Mouse (Mus musculus) heart, embryonic 11.5 days (tissue): Measurements from ENCODE around the gene Mbnl1. TPM values are rescaled to one million over a fixed set of nuclear protein-coding genes. Genes with fewer than 3 reads are reported as not detected.
"Not testable (repeated sequence)": the region's sequence is repeated elsewhere in the genome, so short reads cannot be mapped to it uniquely, and the experiment has no call there.

Source experiments
- ATAC-seq: fragments of 200-750 bp; cut with Nextera tagmentation; replicated peaks from 2 replicates; pipeline ENCODE4 v1.8.0; 2017; ENCODE audit warnings: moderate library complexity; ENCODE audit not compliant: insufficient number of reproducible peaks, low FRiP score, low TSS enrichment
- H3K27ac ChIP-seq: fragments of 300-500 bp; sonication (generic); 2 replicates; pipeline ENCODE4 v1.5.1; 2014; ENCODE audit warnings: mild to moderate bottlenecking, low read depth, low read length
- H3K27me3 ChIP-seq: fragments of 300-500 bp; sonication (generic); 2 replicates; pipeline ENCODE4 v1.6.1; 2014; ENCODE audit warnings: mild to moderate bottlenecking, low read length, mixed read lengths; ENCODE audit not compliant: control insufficient read depth, insufficient read depth
- H3K36me3 ChIP-seq: fragments of 300-500 bp; sonication (generic); 2 replicates; pipeline ENCODE4 v1.6.1; 2014; ENCODE audit warnings: mild to moderate bottlenecking, low read length, moderate library complexity, mixed read lengths; ENCODE audit not compliant: control insufficient read depth, insufficient read depth
- H3K4me1 ChIP-seq: fragments of 300-500 bp; sonication (generic); 2 replicates; pipeline ENCODE4 v1.6.1; 2014; ENCODE audit warnings: low read length; ENCODE audit not compliant: control insufficient read depth, insufficient read depth
- H3K4me2 ChIP-seq: fragments of 300-500 bp; sonication (generic); 2 replicates; pipeline ENCODE4 v1.6.1; 2014; ENCODE audit warnings: mild to moderate bottlenecking, moderate library complexity
- H3K4me3 ChIP-seq: fragments of 300-500 bp; sonication (generic); 2 replicates; pipeline ENCODE4 v1.5.1; 2014; ENCODE audit warnings: low read depth, low read length
- H3K9ac ChIP-seq: fragments of 300-500 bp; sonication (generic); 2 replicates; pipeline ENCODE4 v1.6.1; 2014; ENCODE audit warnings: mild to moderate bottlenecking, low read depth, low read length, moderate library complexity
- H3K9me3 ChIP-seq: fragments of 300-500 bp; sonication (generic); replicated peaks from 2 replicates; pipeline ENCODE4 v1.6.1; 2016; ENCODE audit warnings: low read length; ENCODE audit not compliant: control insufficient read depth
- WGBS: fragments of 180-500 bp; shearing (Covaris S2); extraction: QIAGEN DNeasy Blood & Tissue Kit; methylation state at CpG from one replicate; pipeline ENCODE4 v1.1.7; 2014; ENCODE audit not compliant: insufficient replicate concordance; 5-methylcytosine and 5-hydroxymethylcytosine counted together
- polyA plus RNA-seq: library from polyadenylated mRNA; unstranded; fragments of >200 nt; fragmentation: Nextera tagmentation; extraction: Ambion mirVana; gene quantifications from 2 replicates; pipeline ENCODE4 v1.2.1, GENCODE M21; 2014

Mbnl1 gene
- polyA plus RNA-seq, 1 experiment from 2014 or later = 101 TPM

- not testable (repeated sequence) for H3K9ac ChIP-seq, H3K4me3 ChIP-seq, H3K27ac ChIP-seq, H3K4me1 ChIP-seq, H3K9me3 ChIP-seq, H3K27me3 ChIP-seq, H3K36me3 ChIP-seq, H3K4me2 ChIP-seq
- 0 out of 2 replicates have a peak, but pooled peaks have one; percentile 31 for ATAC-seq
- WGBS = 63% methylated on average over 2 of the region's 3 CpGs
Observed at GRCm38 (mm10) chr3:60469170-60469805, 3.3 kb upstream of the Mbnl1 start.

GRCm38 (mm10) chr3:60472011-60472680 lies 484 bp upstream of the Mbnl1 start:
- H3K27me3 ChIP-seq = no peaks in the 10 kb centered on the region
- H3K4me1 ChIP-seq = no peaks in the 10 kb centered on the region
- H3K4me3 ChIP-seq = no peak overlapping the region
- no peak overlapping the region for H3K27ac ChIP-seq
- H3K36me3 ChIP-seq = no peaks in the 10 kb centered on the region
- H3K4me2 ChIP-seq = no peak overlapping the region
- WGBS = 77% methylated on average over 2 of the region's 2 CpGs
- ATAC-seq = no peak
- H3K9ac ChIP-seq = no peak overlapping the region
- no peaks in the 10 kb centered on the region for H3K9me3 ChIP-seq

GRCm38 (mm10) chr3:60473861-60474653 lies 1.4 kb downstream of the Mbnl1 start:
- no peak overlapping the region for H3K4me3 ChIP-seq
- no peaks in the 10 kb centered on the region for H3K36me3 ChIP-seq
- no peak for ATAC-seq
- no peaks in the 10 kb centered on the region for H3K4me1 ChIP-seq
- H3K9me3 ChIP-seq = no peaks in the 10 kb centered on the region
- no peak overlapping the region for H3K9ac ChIP-seq
- no peak overlapping the region for H3K27ac ChIP-seq
- WGBS = 86% methylated on average over 11 of the region's 11 CpGs
- H3K4me2 ChIP-seq = no peak overlapping the region
- no peaks in the 10 kb centered on the region for H3K27me3 ChIP-seq

- ATAC-seq = no peak
- WGBS = 93% methylated on average over 3 of the region's 3 CpGs
- no peak overlapping the region for H3K9ac ChIP-seq
Observed at GRCm38 (mm10) chr3:60474654-60474972, 2.0 kb downstream of the Mbnl1 start.

GRCm38 (mm10) chr3:60475055-60475454 lies 2.4 kb downstream of the Mbnl1 start:
- Histone ChIP-seq H3K27me3 (no peaks in the 10 kb centered on the region), H3K27ac (no peak overlapping the region), H3K4me3 (no peak overlapping the region), H3K36me3 (no peaks in the 10 kb centered on the region), H3K4me1 (no peaks in the 10 kb centered on the region), H3K9ac (no peak overlapping the region), H3K9me3 (no peaks in the 10 kb centered on the region), H3K4me2 (no peak overlapping the region)
- no peak for ATAC-seq
- WGBS = 87% methylated on average over 2 of the region's 2 CpGs

More at GRCm38 (mm10) chr3:60474654-60474972, 2.0 kb downstream of the Mbnl1 start:
- H3K9me3 ChIP-seq = no peaks in the 10 kb centered on the region
- no peak overlapping the region for H3K27ac ChIP-seq
- H3K36me3 ChIP-seq = no peaks in the 10 kb centered on the region
- H3K4me1 ChIP-seq = no peaks in the 10 kb centered on the region
- H3K4me3 ChIP-seq = no peak overlapping the region
- H3K4me2 ChIP-seq = no peak overlapping the region
- H3K27me3 ChIP-seq = no peaks in the 10 kb centered on the region

- H3K4me1 ChIP-seq = no peaks in the 10 kb centered on the region
- WGBS = 87% methylated on average over 6 of the region's 6 CpGs
- no peak for ATAC-seq
- H3K9ac ChIP-seq = no peak overlapping the region
- H3K36me3 ChIP-seq = no peaks in the 10 kb centered on the region
- no peaks in the 10 kb centered on the region for H3K27me3 ChIP-seq
- no peak overlapping the region for H3K4me3 ChIP-seq
- H3K27ac ChIP-seq = no peak overlapping the region
- no peaks in the 10 kb centered on the region for H3K9me3 ChIP-seq
- no peak overlapping the region for H3K4me2 ChIP-seq
Observed at GRCm38 (mm10) chr3:60476751-60477255, 4.2 kb downstream of the Mbnl1 start.

- Histone ChIP-seq H3K4me1 (no peaks in the 10 kb centered on the region), H3K27me3 (no peaks in the 10 kb centered on the region), H3K4me2 (no peak overlapping the region), H3K27ac (no peak overlapping the region), H3K36me3 (no peaks in the 10 kb centered on the region), H3K9ac (no peak overlapping the region), H3K4me3 (no peak overlapping the region), H3K9me3 (no peaks in the 10 kb centered on the region)
- WGBS = 42% methylated on average over 2 of the region's 2 CpGs
- no peak for ATAC-seq
Observed at GRCm38 (mm10) chr3:60478433-60478832, 5.8 kb downstream of the Mbnl1 start.

GRCm38 (mm10) chr3:60480716-60481115 lies 8.1 kb downstream of the Mbnl1 start:
- no peaks in the 10 kb centered on the region for H3K27me3 ChIP-seq
- H3K36me3 ChIP-seq = no peaks in the 10 kb centered on the region
- H3K9ac ChIP-seq = no peak overlapping the region
- no peak for ATAC-seq
- no peak overlapping the region for H3K4me3 ChIP-seq
- no peaks in the 10 kb centered on the region for H3K4me1 ChIP-seq
- H3K9me3 ChIP-seq = no peaks in the 10 kb centered on the region
- no peak overlapping the region for H3K4me2 ChIP-seq
- 90% methylated on average over 2 of the region's 2 CpGs for WGBS
- no peak overlapping the region for H3K27ac ChIP-seq
